Mouse (Mus musculus) hindbrain, embryonic 13.5 days (tissue): ENCODE data around the gene Tal1. TPM values are rescaled to one million over a fixed set of nuclear protein-coding genes. Genes with fewer than 3 reads are reported as not detected.

ENCODE experiments used
- ATAC-seq: fragments of 200-750 bp; cut with Nextera tagmentation; 2 replicates; pipeline ENCODE4 v1.8.0; 2017; ENCODE audit warnings: moderate TSS enrichment; ENCODE audit not compliant: low FRiP score
- H3K27ac ChIP-seq: fragments of 300-500 bp; sonication (generic); 2 replicates; pipeline ENCODE4 v1.5.1; 2015; ENCODE audit warnings: inconsistent platforms, mild to moderate bottlenecking, moderate library complexity
- H3K27me3 ChIP-seq: fragments of 300-500 bp; sonication (generic); 2 replicates; pipeline ENCODE4 v1.6.1; 2015; ENCODE audit warnings: mild to moderate bottlenecking, inconsistent platforms
- H3K36me3 ChIP-seq: fragments of 300-500 bp; sonication (generic); 2 replicates; pipeline ENCODE4 v1.6.1; 2015; ENCODE audit warnings: mild to moderate bottlenecking, inconsistent platforms
- H3K4me1 ChIP-seq: fragments of 300-500 bp; sonication (generic); replicated peaks from 2 replicates; pipeline ENCODE4 v1.6.1; 2015; ENCODE audit warnings: inconsistent platforms
- H3K4me2 ChIP-seq: fragments of 300-500 bp; sonication (generic); 2 replicates; pipeline ENCODE4 v1.6.1; 2015; ENCODE audit warnings: inconsistent platforms, mild to moderate bottlenecking, moderate library complexity
- H3K4me3 ChIP-seq: fragments of 300-500 bp; sonication (generic); 2 replicates; pipeline ENCODE4 v1.5.1; 2015; ENCODE audit warnings: mild to moderate bottlenecking, inconsistent platforms
- H3K9ac ChIP-seq: fragments of 300-500 bp; sonication (generic); 2 replicates; pipeline ENCODE4 v1.6.1; 2015; ENCODE audit warnings: mild to moderate bottlenecking, inconsistent platforms
- H3K9me3 ChIP-seq: fragments of 300-500 bp; sonication (generic); 2 replicates; pipeline ENCODE4 v1.6.1; 2016; ENCODE audit warnings: inconsistent platforms
- WGBS: fragments of 180-500 bp; shearing (Covaris S2); methylation state at CpG from one replicate; pipeline ENCODE4 v1.1.7; 2015; 5-methylcytosine and 5-hydroxymethylcytosine counted together
- polyA plus RNA-seq: library from polyadenylated mRNA; unstranded; fragments of >200 nt; fragmentation: Nextera tagmentation; extraction: Ambion mirVana; gene quantifications from 2 replicates; pipeline ENCODE4 v1.2.1, GENCODE M21; 2015

The Tal1 gene
- polyA plus RNA-seq, 1 experiment from 2014 or later: 3.8 TPM

- Histone ChIP-seq H3K4me1 (peaks cover 20% of the 10 kb centered on the region), H3K27me3 (peaks cover 32% of the 10 kb centered on the region), H3K9ac (no peak overlapping the region), H3K36me3 (no peaks in the 10 kb centered on the region), H3K4me3 (no peak overlapping the region), H3K4me2 (no peak overlapping the region), H3K27ac (0 out of 2 replicates have a peak overlapping the region, but pooled peaks have one; percentile 12), H3K9me3 (no peaks in the 10 kb centered on the region)
- WGBS: 34% methylated on average over 3 of the region's 3 CpGs
- ATAC-seq: no peak
Observed at GRCm38 (mm10) chr4:115075204-115075915, 19.1 kb downstream of the Tal1 start.

- WGBS: 15% methylated on average over 10 of the region's 10 CpGs
- H3K4me1 ChIP-seq: peaks cover 20% of the 10 kb centered on the region
- peaks cover 48% of the 10 kb centered on the region for H3K27me3 ChIP-seq
- no peaks in the 10 kb centered on the region for H3K9me3 ChIP-seq
- ATAC-seq: peak; percentile 86
- H3K4me2 ChIP-seq: 0 out of 2 replicates have a peak overlapping the region, but pooled peaks have one; percentile 6
- H3K36me3 ChIP-seq: no peaks in the 10 kb centered on the region
- H3K27ac ChIP-seq: peak overlapping the region; percentile 52
- H3K4me3 ChIP-seq: no peak overlapping the region
- H3K9ac ChIP-seq: peak overlapping the region; percentile 55
Observed at GRCm38 (mm10) chr4:115078892-115079820, 22.9 kb downstream of the Tal1 start.

GRCm38 (mm10) chr4:115079821-115080349 lies 23.7 kb downstream of the Tal1 start:
- Histone ChIP-seq H3K9ac (peak overlapping the region; percentile 55), H3K27ac (peak overlapping the region; percentile 52), H3K4me3 (no peak overlapping the region), H3K4me1 (peaks cover 20% of the 10 kb centered on the region), H3K36me3 (no peaks in the 10 kb centered on the region), H3K9me3 (no peaks in the 10 kb centered on the region), H3K4me2 (no peak overlapping the region), H3K27me3 (peaks cover 49% of the 10 kb centered on the region)
- ATAC-seq: peak; percentile 18; the same call in 1 of the 2 replicates
- WGBS: 12% methylated on average over 5 of the region's 5 CpGs

DNA sequence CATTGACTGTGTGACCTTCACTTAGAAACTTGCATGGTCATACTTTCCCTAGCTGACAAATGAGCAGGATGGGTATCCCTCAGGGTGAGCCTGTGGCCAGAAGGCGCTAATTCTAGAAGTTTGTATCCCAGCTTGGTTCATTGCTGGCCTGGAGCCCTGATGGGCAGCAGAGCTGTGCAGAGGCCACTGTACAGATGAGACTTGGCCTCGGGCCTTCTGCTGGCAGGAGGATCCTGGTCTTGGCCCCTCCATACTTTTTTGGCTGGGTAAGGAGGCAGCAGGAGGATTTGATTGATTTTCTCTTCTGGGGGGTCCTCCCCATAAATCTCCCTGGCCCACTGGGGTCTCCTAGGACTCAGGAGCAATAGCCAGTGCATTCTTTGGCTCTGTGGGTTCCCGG lies 26.8 kb downstream of the Tal1 start:
- H3K9me3 ChIP-seq: no peaks in the 10 kb centered on the region
- no peak overlapping the region for H3K27ac ChIP-seq
- H3K27me3 ChIP-seq: peaks cover 48% of the 10 kb centered on the region
- WGBS: 81% methylated on average over 3 of the region's 3 CpGs
- H3K4me3 ChIP-seq: no peak overlapping the region
- no peak overlapping the region for H3K4me2 ChIP-seq
- ATAC-seq: no peak
- peaks cover 20% of the 10 kb centered on the region for H3K4me1 ChIP-seq
- H3K36me3 ChIP-seq: no peaks in the 10 kb centered on the region
- H3K9ac ChIP-seq: no peak overlapping the region

DNA sequence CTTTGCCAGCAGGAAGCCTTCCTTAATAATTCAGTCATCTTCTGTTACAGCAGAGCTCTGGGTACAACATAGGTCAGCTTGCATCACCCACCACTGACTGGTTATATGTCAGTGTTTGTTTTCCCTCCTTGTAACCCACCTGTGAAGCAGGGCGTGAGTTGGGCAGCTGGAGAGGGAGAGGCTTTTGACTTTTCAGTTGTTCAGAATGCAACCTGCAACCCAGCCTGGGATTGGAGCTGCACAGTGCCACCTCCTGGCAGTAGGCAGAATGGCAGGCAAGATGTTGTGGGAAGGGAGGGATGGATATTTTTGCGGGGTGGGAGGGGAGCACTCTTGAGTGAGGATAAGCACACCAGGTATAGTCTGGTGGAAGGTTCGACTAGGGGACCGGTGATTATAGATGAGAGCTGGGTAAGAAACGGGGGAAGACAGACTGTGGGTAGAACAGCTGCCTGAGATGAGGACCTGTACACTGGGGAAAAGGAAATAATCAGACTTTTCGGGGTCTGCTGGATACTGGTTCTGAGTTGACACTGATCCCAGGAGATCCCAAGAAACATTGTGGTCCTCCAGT lies 29.4 kb downstream of the Tal1 start:
- no peak overlapping the region for H3K9ac ChIP-seq
- no peak overlapping the region for H3K27ac ChIP-seq
- H3K4me1 ChIP-seq: no peaks in the 10 kb centered on the region
- 24% methylated on average over 6 of the region's 6 CpGs for WGBS
- H3K36me3 ChIP-seq: no peaks in the 10 kb centered on the region
- H3K4me3 ChIP-seq: no peak overlapping the region
- ATAC-seq: peak; percentile 22; the same call in 1 of the 2 replicates
- peaks cover 72% of the 10 kb centered on the region for H3K27me3 ChIP-seq
- H3K4me2 ChIP-seq: no peak overlapping the region
- H3K9me3 ChIP-seq: no peaks in the 10 kb centered on the region

DNA sequence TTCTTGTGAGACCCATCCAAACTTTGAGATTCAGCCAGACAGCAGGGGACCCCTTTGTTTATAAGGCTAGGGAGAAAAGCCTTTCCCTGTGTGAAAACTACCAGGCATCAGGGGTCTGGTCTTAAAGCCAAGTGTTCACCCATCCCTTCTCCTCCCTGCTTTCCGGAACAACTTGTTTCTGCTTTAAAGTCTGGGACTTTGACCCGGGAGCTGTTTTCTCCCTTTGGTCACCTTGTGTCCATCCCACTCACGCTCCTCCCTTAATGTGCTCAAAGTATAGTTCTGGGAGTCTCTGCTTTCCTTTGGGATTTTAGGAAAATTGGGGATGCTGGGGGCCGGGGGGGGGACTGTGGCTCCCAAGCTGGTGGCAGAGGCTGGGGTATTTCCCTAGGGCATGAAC lies 30.0 kb downstream of the Tal1 start:
- H3K4me2 ChIP-seq: no peak overlapping the region
- H3K36me3 ChIP-seq: no peaks in the 10 kb centered on the region
- no peak overlapping the region for H3K4me3 ChIP-seq
- ATAC-seq: no peak
- H3K9me3 ChIP-seq: no peaks in the 10 kb centered on the region
- no peaks in the 10 kb centered on the region for H3K4me1 ChIP-seq
- H3K27ac ChIP-seq: no peak overlapping the region
- WGBS: 70% methylated on average over 4 of the region's 4 CpGs
- peaks cover 73% of the 10 kb centered on the region for H3K27me3 ChIP-seq
- H3K9ac ChIP-seq: no peak overlapping the region

- 41% methylated on average over 3 of the region's 3 CpGs for WGBS
- ATAC-seq: no peak
- H3K4me1 ChIP-seq: no peaks in the 10 kb centered on the region
- H3K27ac ChIP-seq: no peak overlapping the region
- H3K4me3 ChIP-seq: no peak overlapping the region
- H3K4me2 ChIP-seq: no peak overlapping the region
- peaks cover 68% of the 10 kb centered on the region for H3K27me3 ChIP-seq
- no peaks in the 10 kb centered on the region for H3K36me3 ChIP-seq
- H3K9me3 ChIP-seq: no peaks in the 10 kb centered on the region
- no peak overlapping the region for H3K9ac ChIP-seq
Observed at GRCm38 (mm10) chr4:115086763-115087415, 30.7 kb downstream of the Tal1 start.

- Histone ChIP-seq H3K9ac (no peak within 1 kb of the TSS), H3K27me3 (peaks cover 58% of the 10 kb centered on the region), H3K4me1 (no peaks in the 10 kb centered on the region), H3K4me3 (no peak within 1 kb of the TSS), H3K36me3 (no peaks in the 10 kb centered on the region), H3K27ac (no peak within 1 kb of the TSS), H3K4me2 (no peak within 1 kb of the TSS), H3K9me3 (no peaks in the 10 kb centered on the region)
- WGBS: 28% methylated on average over 11 of the region's 11 CpGs
- ATAC-seq: no peak
Observed at GRCm38 (mm10) chr4:115088611-115089338, 32.5 kb downstream of the Tal1 start, which contains the start of gene Pdzk1ip1. Gene Pdzk1ip1, plus strand, starts transcription at chr4:115088708.

DNA sequence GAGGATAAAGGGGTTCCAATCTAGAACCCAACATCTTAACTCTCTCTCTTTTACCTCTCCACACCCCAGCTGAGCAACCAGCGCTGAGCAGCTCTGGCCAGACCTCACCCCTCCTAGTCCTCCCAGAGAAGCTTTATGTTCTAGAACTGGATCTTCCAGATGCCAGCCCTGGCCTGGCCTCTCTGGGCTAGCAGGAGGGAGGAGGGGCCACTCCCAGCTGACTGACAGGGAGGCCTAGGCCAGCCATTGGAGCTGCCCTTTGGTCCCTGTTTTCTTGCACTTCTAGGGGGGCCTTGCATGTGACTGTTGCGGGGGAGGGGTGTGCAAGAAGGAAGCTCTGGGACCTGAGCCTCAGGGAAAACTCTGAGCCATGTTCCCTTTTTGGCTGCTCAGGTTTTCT lies 34.4 kb downstream of the Tal1 start:
- Histone ChIP-seq H3K4me1 (peaks cover 3% of the 10 kb centered on the region), H3K4me2 (no peak overlapping the region), H3K9me3 (no peaks in the 10 kb centered on the region), H3K4me3 (no peak overlapping the region), H3K9ac (no peak overlapping the region), H3K36me3 (no peaks in the 10 kb centered on the region), H3K27ac (no peak overlapping the region), H3K27me3 (peaks cover 63% of the 10 kb centered on the region)
- 74% methylated on average over 2 of the region's 2 CpGs for WGBS
- ATAC-seq: no peak

DNA sequence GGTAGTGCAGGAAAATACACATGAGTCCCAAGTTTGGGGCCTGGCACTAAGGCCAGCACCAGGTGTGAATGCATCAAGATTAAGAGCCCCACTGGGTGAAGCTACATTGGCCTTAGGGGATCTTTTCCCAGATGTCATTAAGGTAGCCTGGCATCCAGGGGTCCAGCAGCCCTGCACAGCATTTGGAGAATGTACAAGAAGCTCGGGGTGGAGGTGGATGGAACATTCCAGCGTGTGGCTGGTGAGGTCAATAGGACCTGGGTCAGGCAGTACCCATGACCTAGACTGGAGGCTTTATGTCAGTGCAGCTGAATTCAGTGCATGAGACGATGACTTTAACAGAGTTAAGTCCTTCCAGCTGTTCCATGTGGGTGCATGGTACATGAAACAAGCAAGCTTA lies 35.6 kb downstream of the Tal1 start:
- H3K9ac ChIP-seq: no peak overlapping the region
- no peaks in the 10 kb centered on the region for H3K9me3 ChIP-seq
- H3K27me3 ChIP-seq: peaks cover 72% of the 10 kb centered on the region
- H3K36me3 ChIP-seq: no peaks in the 10 kb centered on the region
- no peak overlapping the region for H3K4me2 ChIP-seq
- no peak for ATAC-seq
- H3K4me3 ChIP-seq: no peak overlapping the region
- WGBS: 82% methylated on average over 3 of the region's 3 CpGs
- no peak overlapping the region for H3K27ac ChIP-seq
- H3K4me1 ChIP-seq: peaks cover 15% of the 10 kb centered on the region

GRCm38 (mm10) chr4:115093331-115093864 lies 37.2 kb downstream of the Tal1 start:
- peaks cover 69% of the 10 kb centered on the region for H3K27me3 ChIP-seq
- H3K9ac ChIP-seq: no peak overlapping the region
- H3K4me2 ChIP-seq: no peak overlapping the region
- 86% methylated on average over 4 of the region's 4 CpGs for WGBS
- H3K4me1 ChIP-seq: peaks cover 18% of the 10 kb centered on the region
- H3K4me3 ChIP-seq: no peak overlapping the region
- no peaks in the 10 kb centered on the region for H3K36me3 ChIP-seq
- ATAC-seq: no peak
- no peaks in the 10 kb centered on the region for H3K9me3 ChIP-seq
- H3K27ac ChIP-seq: no peak overlapping the region
